Mouse (Mus musculus) embryo, embryonic 11 days (tissue): ENCODE measurements around the gene Crygs.

Source experiments
- DNase-seq: peaks from one replicate; pipeline ENCODE4 v3.0.0-alpha.2; 2015

Crygs gene

GRCm38 (mm10) chr16:22811477-22811876 lies at the start of gene Crygs:
TSS of gene Crygs (minus strand) at chr16:22811577.
- DNase-seq = no peak

- DNase-seq = peak; percentile 99
These were observed 46.2 kb upstream of the Crygs start, which contains the start of the genes Tbccd1 and Dnajb11 for GRCm38 (mm10) chr16:22857431-22858113. TSS of gene Tbccd1 (minus strand) at chr16:22857669. TSS of gene Dnajb11 (plus strand) at chr16:22857845.

- no peak for DNase-seq
These were observed 45.4 kb upstream of the Crygs start for GRCm38 (mm10) chr16:22856773-22857172.

GRCm38 (mm10) chr16:22852709-22853108 lies 41.3 kb upstream of the Crygs start:
- no peak for DNase-seq

GRCm38 (mm10) chr16:22848331-22848730 lies 37.0 kb upstream of the Crygs start:
- no peak for DNase-seq

- no peak for DNase-seq
These were observed 36.3 kb upstream of the Crygs start for GRCm38 (mm10) chr16:22847686-22848085.

GRCm38 (mm10) chr16:22845481-22845880 lies 34.1 kb upstream of the Crygs start:
- no peak for DNase-seq

- peak; percentile 1 for DNase-seq
These were observed 33.5 kb upstream of the Crygs start for GRCm38 (mm10) chr16:22844834-22845233.

GRCm38 (mm10) chr16:22844061-22844801 lies 32.9 kb upstream of the Crygs start:
- DNase-seq = peak; percentile 90

- no peak for DNase-seq
These were observed 31.5 kb upstream of the Crygs start for GRCm38 (mm10) chr16:22842871-22843270.

GRCm38 (mm10) chr16:22839146-22839857 lies 27.9 kb upstream of the Crygs start:
- DNase-seq = no peak

GRCm38 (mm10) chr16:22832932-22833525 lies 21.7 kb upstream of the Crygs start:
- DNase-seq = no peak

- peak; percentile 50 for DNase-seq
These were observed 9.4 kb upstream of the Crygs start for GRCm38 (mm10) chr16:22820731-22821130.

GRCm38 (mm10) chr16:22807468-22808070 lies 3.8 kb downstream of the Crygs start:
- peak; percentile 71 for DNase-seq

GRCm38 (mm10) chr16:22802786-22803185 lies 8.6 kb downstream of the Crygs start:
- DNase-seq = no peak

- DNase-seq = peak; percentile 26
These were observed 10.6 kb downstream of the Crygs start for GRCm38 (mm10) chr16:22800849-22801109.

- peak; percentile 70 for DNase-seq
These were observed 11.1 kb downstream of the Crygs start for GRCm38 (mm10) chr16:22800026-22800848.

- no peak for DNase-seq
These were observed 12.9 kb downstream of the Crygs start for GRCm38 (mm10) chr16:22798520-22798919.

- no peak for DNase-seq
These were observed 13.9 kb downstream of the Crygs start for GRCm38 (mm10) chr16:22797521-22797920.

- DNase-seq = peak; percentile 47
These were observed 15.9 kb downstream of the Crygs start for GRCm38 (mm10) chr16:22795497-22795896.

- no peak for DNase-seq
These were observed 20.1 kb downstream of the Crygs start for GRCm38 (mm10) chr16:22791235-22791634.

GRCm38 (mm10) chr16:22789908-22790367 lies 21.4 kb downstream of the Crygs start:
- no peak for DNase-seq
